Mouse (Mus musculus) macrophage (primary cell): Measurements from ENCODE around the gene Ugt1a6b. TPM values are rescaled to one million over a fixed set of nuclear protein-coding genes. Genes with fewer than 3 reads are reported as not detected.
"Not testable (repeated sequence)": the region's sequence is repeated elsewhere in the genome, so short reads cannot be mapped to it uniquely, and the experiment has no call there.

Experiments used
- H3K27ac ChIP-seq: fragments of 350-480 bp; formaldehyde crosslinking; 2 replicates; pipeline ENCODE4 v1.9.0; 2021
- H3K36me3 ChIP-seq: fragments of 350-480 bp; formaldehyde crosslinking; 2 replicates; pipeline ENCODE4 v1.9.0; 2021; ENCODE audit errors: inconsistent target
- H3K4me3 ChIP-seq: fragments of 350-480 bp; formaldehyde crosslinking; 2 replicates; pipeline ENCODE4 v1.9.0; 2021; ENCODE audit errors: inconsistent target
- H3K79me2 ChIP-seq: fragments of 350-480 bp; formaldehyde crosslinking; 2 replicates; pipeline ENCODE4 v1.9.0; 2021; ENCODE audit errors: inconsistent target
- WGBS: methylation state at CpG from one replicate; pipeline ENCODE4 v1.1.7; 2026; ENCODE audit warnings: inconsistent platforms; ENCODE audit not compliant: missing documents; 5-methylcytosine and 5-hydroxymethylcytosine counted together
- polyA plus RNA-seq: library from polyadenylated mRNA; stranded (reverse); fragments of 250-400 nt; gene quantifications from 3 replicates; pipeline ENCODE4 v1.2.4, GENCODE M21; 2018; ENCODE audit warnings: inconsistent platforms

Gene Ugt1a6b
- polyA plus RNA-seq, 1 experiment from 2014 or later = 0.37 TPM

- Histone ChIP-seq H3K4me3 (no peak overlapping the region), H3K79me2 (peaks cover 59% of the 10 kb centered on the region), H3K27ac (no peak overlapping the region), H3K36me3 (no peaks in the 10 kb centered on the region)
- 75% methylated on average over 2 of the region's 2 CpGs for WGBS
Measured at GRCm38 (mm10) chr1:88136646-88137045, 33.6 kb downstream of the Ugt1a6b start.

DNA sequence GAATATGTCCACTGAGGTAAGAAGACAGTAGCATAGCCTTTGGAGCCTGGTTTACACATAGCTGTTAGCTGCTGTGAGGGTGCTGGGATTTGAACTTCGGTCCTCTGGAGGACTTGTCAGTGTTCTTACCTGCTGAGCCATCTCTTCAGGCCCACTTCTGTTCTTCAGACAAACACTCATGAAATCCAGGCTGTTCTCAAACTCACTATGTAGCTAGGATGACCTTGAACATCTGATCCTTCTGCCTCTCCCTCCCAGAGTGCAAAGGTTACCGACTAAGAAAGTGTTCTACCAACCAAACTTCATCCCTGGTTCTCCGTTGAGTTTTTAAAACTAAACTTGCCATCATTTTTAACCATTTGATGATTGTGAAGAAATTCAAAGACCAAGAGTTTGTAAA, 34.2 kb downstream of the Ugt1a6b start:
- WGBS = 100% methylated on average over 3 of the region's 3 CpGs
- Histone ChIP-seq H3K36me3 (no peaks in the 10 kb centered on the region), H3K79me2 (peaks cover 59% of the 10 kb centered on the region), H3K4me3 (no peak overlapping the region), H3K27ac (no peak overlapping the region)

- Histone ChIP-seq H3K27ac (no peak overlapping the region), H3K4me3 (no peak overlapping the region), H3K79me2 (peaks cover 59% of the 10 kb centered on the region), H3K36me3 (no peaks in the 10 kb centered on the region)
- WGBS = 100% methylated on average over 1 of the region's 1 CpGs
Measured at GRCm38 (mm10) chr1:88138145-88138544, 35.1 kb downstream of the Ugt1a6b start.

GRCm38 (mm10) chr1:88140492-88140891, 37.4 kb downstream of the Ugt1a6b start:
- H3K79me2 ChIP-seq = peaks cover 56% of the 10 kb centered on the region
- H3K4me3 ChIP-seq, H3K36me3 ChIP-seq, H3K27ac ChIP-seq: not testable (repeated sequence)
- WGBS = 60% methylated on average over 1 of the region's 1 CpGs

- peaks cover 52% of the 10 kb centered on the region; the same call in 1 of the 2 replicates for H3K79me2 ChIP-seq
- not testable (repeated sequence) for H3K4me3 ChIP-seq, H3K27ac ChIP-seq, H3K36me3 ChIP-seq
- 25% methylated on average over 2 of the region's 5 CpGs for WGBS
Measured at GRCm38 (mm10) chr1:88143966-88144675, 41.1 kb downstream of the Ugt1a6b start.

DNA sequence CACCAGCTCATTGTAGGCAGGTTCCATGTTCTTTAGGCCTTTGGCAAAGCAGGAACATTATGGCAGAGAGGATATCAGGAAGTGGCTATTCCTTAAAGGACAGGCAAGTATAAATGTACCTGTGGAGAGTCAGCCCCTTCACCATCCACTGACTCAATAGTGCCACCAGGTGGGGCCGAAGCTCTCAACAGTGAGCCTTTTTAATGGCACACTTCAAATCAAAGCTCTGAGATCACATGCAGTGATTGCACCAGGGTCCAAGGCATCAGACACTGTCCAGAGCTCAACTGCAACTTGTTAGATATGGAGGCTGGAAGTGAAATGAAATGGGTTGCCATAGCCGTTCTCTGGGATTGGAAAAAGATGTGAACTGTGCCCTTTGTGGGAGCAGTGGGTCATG, 42.2 kb downstream of the Ugt1a6b start:
- not testable (repeated sequence) for H3K36me3 ChIP-seq, H3K4me3 ChIP-seq, H3K27ac ChIP-seq
- H3K79me2 ChIP-seq = peaks cover 64% of the 10 kb centered on the region; the same call in 1 of the 2 replicates
- 92% methylated on average over 2 of the region's 2 CpGs for WGBS

DNA sequence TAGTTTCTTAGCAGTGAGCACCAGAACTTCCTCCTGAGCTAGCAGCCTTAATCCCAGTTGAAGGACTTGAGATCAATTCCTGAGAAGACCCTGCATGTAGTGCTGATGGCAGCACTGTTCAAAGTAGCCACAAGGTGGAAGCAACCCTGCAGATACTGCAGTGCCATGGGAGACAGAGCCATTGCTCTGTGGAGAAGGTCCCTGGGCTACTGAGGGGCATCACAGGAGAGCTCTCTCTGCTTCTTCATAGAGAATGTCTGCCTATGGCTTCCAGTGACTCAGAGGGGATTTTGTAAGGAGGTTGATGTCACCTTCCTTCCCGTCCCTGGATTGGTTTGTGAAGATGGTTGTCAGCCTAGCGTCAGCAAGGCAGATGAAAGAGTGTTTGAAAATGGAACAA, 47.1 kb downstream of the Ugt1a6b start:
- H3K79me2 ChIP-seq = peaks cover 90% of the 10 kb centered on the region
- H3K27ac ChIP-seq, H3K36me3 ChIP-seq, H3K4me3 ChIP-seq: not testable (repeated sequence)
- WGBS = no CpG with 5 or more reads among the region's 2 CpGs

GRCm38 (mm10) chr1:88158430-88158829, 55.4 kb downstream of the Ugt1a6b start:
- 3% methylated on average over 2 of the region's 2 CpGs for WGBS
- Histone ChIP-seq H3K4me3 (no peak overlapping the region), H3K27ac (peak overlapping the region; percentile 15), H3K36me3 (no peaks in the 10 kb centered on the region), H3K79me2 (peaks cover 84% of the 10 kb centered on the region)

GRCm38 (mm10) chr1:88165711-88166110, 62.7 kb downstream of the Ugt1a6b start, which contains the start of gene Ugt1a5:
Gene Ugt1a5, plus strand, starts transcription at chr1:88166012.
- 100% methylated on average over 5 of the region's 5 CpGs for WGBS
- H3K36me3 ChIP-seq = peaks cover 8% of the 10 kb centered on the region; the same call in 1 of the 2 replicates
- no peak within 1 kb of the TSS for H3K27ac ChIP-seq
- H3K4me3 ChIP-seq = no peak within 1 kb of the TSS
- peaks cover 83% of the 10 kb centered on the region for H3K79me2 ChIP-seq

DNA sequence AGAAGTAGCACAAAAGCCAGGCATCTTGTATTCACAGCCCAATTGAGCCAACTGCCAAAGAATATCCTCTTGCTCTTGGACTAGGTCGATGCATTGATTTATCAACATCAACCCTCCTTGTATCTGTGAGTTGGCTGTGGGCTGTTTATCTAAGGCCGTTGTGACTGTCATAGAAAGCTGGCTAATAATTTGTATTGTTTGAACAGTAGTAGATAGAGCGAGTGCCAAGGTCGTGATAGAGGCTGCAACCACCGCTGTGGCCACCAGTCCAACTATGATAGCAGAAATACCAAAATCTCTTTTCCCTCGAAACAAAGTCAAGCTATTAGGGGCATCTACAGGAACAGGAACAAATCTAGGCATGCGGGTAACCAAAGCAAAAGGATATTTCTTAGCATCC, 69.1 kb downstream of the Ugt1a6b start:
- H3K27ac ChIP-seq, H3K36me3 ChIP-seq, H3K4me3 ChIP-seq: not testable (repeated sequence)
- peaks cover 35% of the 10 kb centered on the region; the same call in 1 of the 2 replicates for H3K79me2 ChIP-seq
- WGBS = 90% methylated on average over 2 of the region's 7 CpGs

DNA sequence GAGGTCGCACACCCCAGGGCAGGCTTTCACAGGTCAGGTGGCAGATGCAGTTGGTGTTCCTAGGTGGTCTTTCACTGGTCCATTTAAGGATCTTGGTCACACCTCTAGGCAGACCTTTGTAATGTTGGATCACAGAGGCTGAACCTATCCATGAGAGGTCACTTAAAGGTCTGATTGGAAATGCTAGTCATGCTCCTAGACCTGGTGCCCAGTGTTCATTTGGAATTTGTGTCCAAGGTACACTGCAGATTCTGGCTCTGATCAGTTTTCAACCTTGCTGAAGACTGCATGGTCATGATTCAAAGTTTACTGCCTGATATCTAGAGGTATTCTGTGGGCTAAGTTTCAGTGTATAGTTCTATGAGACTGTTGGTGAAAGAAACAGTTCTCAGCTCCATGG, 76.6 kb downstream of the Ugt1a6b start:
- no peaks in the 10 kb centered on the region for H3K36me3 ChIP-seq
- peaks cover 33% of the 10 kb centered on the region; the same call in 1 of the 2 replicates for H3K79me2 ChIP-seq
- WGBS = 100% methylated on average over 1 of the region's 1 CpGs

GRCm38 (mm10) chr1:88186325-88186935, 83.4 kb downstream of the Ugt1a6b start:
- Histone ChIP-seq H3K79me2 (peaks cover 58% of the 10 kb centered on the region; the same call in 1 of the 2 replicates), H3K4me3 (no peak overlapping the region), H3K36me3 (no peaks in the 10 kb centered on the region), H3K27ac (no peak overlapping the region)
- 93% methylated on average over 5 of the region's 5 CpGs for WGBS

More for the DNA sequence above, 76.6 kb downstream of the Ugt1a6b start:
- Histone ChIP-seq H3K4me3 (no peak overlapping the region), H3K27ac (no peak overlapping the region)

- H3K27ac ChIP-seq = no peak overlapping the region
- H3K79me2 ChIP-seq = peaks cover 10% of the 10 kb centered on the region; the same call in 1 of the 2 replicates
- H3K4me3 ChIP-seq = no peak overlapping the region
- no peaks in the 10 kb centered on the region for H3K36me3 ChIP-seq
- 94% methylated on average over 3 of the region's 3 CpGs for WGBS
Measured at GRCm38 (mm10) chr1:88192136-88192535, 89.1 kb downstream of the Ugt1a6b start.

GRCm38 (mm10) chr1:88195687-88196086, 92.6 kb downstream of the Ugt1a6b start:
- WGBS = 100% methylated on average over 1 of the region's 1 CpGs
- H3K4me3 ChIP-seq = no peak overlapping the region
- H3K79me2 ChIP-seq = no peaks in the 10 kb centered on the region; the same call in 1 of the 2 replicates
- H3K27ac ChIP-seq = no peak overlapping the region
- H3K36me3 ChIP-seq = no peaks in the 10 kb centered on the region

GRCm38 (mm10) chr1:88197443-88197842, 94.4 kb downstream of the Ugt1a6b start:
- WGBS = 83% methylated on average over 3 of the region's 3 CpGs
- Histone ChIP-seq H3K4me3 (no peak overlapping the region), H3K27ac (no peak overlapping the region), H3K79me2 (no peaks in the 10 kb centered on the region; the same call in 1 of the 2 replicates), H3K36me3 (no peaks in the 10 kb centered on the region)
